Mouse (Mus musculus): ENCODE measurements around the gene B4galt7. TPM values are rescaled to one million over a fixed set of nuclear protein-coding genes. Genes with fewer than 3 reads are reported as not detected.

Gene B4galt7
- total RNA-seq, 1 experiment from 2014 or later: 26.2 TPM

DNA sequence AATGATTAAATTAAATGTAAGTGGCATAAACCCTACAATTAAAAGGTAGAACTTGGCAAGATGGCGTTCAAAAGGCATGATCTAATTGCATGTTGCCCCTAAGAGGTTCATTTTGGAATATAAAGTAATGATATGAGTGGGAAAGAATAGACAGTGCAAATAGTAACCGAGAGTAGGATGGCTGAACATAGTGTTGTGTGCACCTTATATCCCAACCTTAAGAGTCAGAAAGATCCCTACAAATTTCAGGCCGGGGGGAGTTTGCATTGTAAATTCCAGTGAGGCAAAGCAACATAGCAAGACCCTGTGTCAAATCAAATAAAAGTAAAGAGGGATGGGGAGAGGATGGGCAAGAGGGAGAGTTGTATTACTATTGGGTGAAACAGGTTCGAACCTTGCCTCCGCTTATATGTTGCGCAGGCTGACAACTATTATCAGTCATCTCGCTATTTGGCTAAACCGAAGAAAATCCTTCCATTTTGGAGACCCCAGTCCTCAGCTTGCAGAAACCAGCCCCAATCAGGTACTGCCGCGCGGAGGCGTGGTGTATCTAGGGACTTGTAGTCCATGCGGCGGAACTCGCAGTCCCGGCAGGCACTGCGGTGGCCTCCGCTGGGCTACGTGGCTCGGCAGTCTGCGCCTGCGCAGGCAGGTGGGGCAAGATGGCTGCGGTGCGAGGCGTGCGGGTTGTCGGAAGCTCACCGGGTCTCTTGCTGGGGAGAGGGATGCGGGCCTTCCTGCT, 7.0 kb upstream of the B4galt7 start:
- ATAC-seq (replicated peaks; ENCODE audit: insufficient number of reproducible peaks, low FRiP score, low TSS enrichment, poor library complexity, severe bottlenecking): peak; percentile 98

DNA sequence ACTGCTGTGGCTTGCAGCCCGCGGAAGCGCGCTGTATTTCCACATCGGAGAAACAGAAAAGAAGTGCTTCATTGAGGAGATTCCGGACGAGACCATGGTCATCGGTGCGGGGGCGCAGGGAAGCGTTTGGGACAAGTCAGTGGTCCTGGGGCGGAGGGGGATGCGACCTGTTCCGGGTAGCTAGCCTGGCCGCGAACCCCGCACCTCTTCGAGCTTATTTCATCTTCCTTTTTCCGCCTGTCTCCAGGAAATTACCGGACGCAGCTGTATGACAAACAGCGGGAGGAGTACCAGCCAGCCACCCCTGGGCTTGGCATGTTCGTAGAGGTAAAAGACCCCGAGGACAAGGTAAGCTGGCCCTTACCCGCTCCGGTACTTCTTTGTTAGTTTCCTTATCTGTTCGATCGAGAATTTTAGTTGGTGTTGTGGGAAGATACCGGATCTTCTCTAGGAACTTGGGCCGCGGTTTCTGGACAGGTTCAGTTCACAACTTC, 6.4 kb upstream of the B4galt7 start:
- ATAC-seq (replicated peaks; ENCODE audit: insufficient number of reproducible peaks, low FRiP score, low TSS enrichment, poor library complexity, severe bottlenecking): peak; percentile 10; the same call in 1 of the 2 replicates

DNA sequence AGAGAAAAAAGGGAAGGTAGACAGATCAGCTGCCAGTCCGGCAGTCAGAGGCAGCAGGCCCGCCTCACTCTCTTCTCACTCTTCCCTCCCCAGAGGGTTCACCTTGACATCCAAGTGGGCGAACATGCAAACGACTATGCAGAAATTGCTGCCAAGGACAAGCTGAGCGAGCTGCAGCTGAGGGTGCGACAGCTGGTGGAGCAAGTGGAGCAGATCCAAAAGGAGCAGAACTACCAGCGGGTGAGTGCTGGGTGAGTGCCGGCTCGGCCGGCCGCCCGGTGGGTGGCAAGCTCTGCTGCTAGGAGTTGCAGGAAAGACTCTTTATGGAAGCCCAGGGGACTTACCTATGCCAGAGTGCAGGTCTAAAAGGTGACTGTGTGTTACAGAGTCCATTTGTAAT, 4.3 kb upstream of the B4galt7 start:
- ATAC-seq (replicated peaks; ENCODE audit: insufficient number of reproducible peaks, low FRiP score, low TSS enrichment, poor library complexity, severe bottlenecking): no peak

DNA sequence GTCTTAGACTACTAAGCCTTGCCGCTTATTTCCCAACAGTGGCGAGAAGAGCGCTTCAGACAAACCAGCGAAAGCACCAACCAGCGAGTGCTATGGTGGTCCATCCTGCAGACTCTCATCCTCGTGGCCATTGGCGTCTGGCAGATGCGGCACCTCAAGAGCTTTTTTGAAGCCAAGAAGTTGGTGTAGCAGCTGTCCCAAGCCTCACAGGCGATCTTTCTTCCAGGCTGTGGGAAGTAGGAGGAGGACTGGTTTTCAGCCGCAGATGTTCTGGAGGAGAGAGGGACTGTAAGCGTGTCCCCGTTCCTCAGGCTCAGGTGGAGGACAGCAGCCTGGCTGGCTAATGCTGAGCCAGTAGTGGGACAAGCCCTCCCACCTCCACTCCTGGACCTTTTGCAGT, 2.9 kb upstream of the B4galt7 start:
- ATAC-seq (replicated peaks; ENCODE audit: insufficient number of reproducible peaks, low FRiP score, low TSS enrichment, poor library complexity, severe bottlenecking): no peak

DNA sequence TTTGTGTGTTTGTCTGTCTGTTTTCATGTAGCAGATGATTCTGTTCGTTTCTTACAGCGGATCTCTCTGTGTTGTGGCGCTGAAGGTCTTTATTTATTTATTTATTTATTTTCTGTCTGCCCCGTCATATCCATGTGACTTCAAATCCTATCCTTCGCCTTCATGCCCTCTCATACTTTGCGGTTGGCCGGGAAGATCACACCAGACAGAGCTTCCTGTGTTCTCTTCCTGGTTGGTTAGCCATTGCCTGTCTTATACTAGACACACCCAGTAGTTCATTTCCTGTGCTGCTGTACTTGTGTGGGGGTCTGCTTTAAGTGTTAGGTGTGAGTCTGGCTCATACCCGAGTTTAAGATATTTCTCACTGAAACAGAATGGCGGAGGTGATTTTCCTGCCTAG, 961 bp downstream of the B4galt7 start:
- peak; percentile 79 for ATAC-seq (replicated peaks; ENCODE audit: insufficient number of reproducible peaks, low FRiP score, low TSS enrichment, poor library complexity, severe bottlenecking)

DNA sequence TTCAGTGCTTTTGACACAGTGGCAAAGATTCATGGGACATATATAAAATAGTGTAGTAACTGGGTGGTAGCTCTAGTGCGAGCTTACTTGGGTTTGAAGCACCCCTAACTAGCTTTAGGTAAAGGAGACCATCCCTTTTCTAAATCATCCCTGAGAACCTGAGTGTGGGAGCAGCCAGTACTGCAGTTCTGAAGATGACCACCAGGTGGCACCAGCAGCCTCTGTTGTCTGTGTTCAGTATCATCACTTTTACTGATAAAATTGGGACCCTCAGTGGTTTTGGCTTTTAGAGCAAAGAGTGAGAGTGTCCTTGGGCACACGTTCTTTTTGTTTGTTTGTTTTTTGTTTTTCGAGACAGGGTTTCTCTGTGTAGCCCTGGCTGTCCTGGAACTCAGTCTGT, 1.9 kb downstream of the B4galt7 start:
- ATAC-seq (replicated peaks; ENCODE audit: insufficient number of reproducible peaks, low FRiP score, low TSS enrichment, poor library complexity, severe bottlenecking): peak; percentile 44; the same call in 1 of the 2 replicates

DNA sequence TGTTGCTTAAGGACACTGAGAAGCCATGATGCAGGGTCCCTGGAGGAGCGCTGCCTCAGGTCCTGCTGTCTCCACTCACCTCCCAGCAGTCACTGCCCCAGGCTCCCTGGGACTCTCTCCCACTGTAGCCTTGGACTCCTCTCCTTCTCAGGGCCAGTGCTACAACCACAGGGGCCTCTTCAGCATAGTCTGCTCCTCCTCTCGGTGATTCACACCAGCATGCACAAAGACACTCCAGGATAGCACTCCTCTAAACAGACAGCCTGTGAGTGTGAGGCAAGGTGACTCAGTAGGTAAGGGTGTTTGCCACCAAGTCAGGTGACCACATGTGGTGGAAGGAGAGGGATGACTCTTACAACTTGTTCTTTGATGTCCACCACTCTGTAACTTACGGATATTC, 4.9 kb downstream of the B4galt7 start:
- no peak for ATAC-seq (replicated peaks; ENCODE audit: insufficient number of reproducible peaks, low FRiP score, low TSS enrichment, poor library complexity, severe bottlenecking)

DNA sequence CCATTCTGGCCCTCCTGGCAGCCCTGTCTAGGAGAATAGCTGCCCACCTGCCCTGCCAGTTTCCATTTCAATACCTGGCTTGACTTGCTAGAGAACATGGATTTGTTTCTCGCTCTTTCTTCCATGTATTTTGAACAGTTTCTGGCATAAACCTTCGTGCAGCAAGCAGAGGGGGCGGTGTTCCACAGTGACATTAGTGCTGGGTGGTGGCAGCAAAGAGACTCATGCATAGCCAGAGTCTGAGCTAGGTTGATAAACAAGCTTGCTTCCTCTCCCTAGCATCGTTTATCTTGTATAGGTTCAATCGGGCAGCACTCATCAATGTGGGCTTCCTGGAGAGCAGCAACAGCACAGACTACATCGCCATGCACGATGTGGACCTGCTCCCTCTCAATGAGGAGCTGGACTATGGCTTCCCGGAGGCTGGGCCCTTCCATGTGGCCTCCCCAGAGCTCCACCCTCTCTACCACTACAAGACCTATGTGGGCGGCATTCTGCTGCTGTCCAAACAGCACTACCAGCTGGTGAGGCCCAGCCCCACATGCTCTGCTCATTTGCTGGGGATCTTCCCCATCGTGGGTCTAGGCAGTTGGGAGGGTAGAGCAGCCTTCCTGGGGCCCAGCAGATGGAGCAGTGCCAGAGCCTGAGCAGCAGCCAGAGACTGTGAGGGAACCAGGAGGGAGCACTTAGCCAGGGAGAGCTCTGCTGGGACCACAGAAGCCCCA, 7.4 kb downstream of the B4galt7 start:
- no peak for ATAC-seq (replicated peaks; ENCODE audit: insufficient number of reproducible peaks, low FRiP score, low TSS enrichment, poor library complexity, severe bottlenecking)

DNA sequence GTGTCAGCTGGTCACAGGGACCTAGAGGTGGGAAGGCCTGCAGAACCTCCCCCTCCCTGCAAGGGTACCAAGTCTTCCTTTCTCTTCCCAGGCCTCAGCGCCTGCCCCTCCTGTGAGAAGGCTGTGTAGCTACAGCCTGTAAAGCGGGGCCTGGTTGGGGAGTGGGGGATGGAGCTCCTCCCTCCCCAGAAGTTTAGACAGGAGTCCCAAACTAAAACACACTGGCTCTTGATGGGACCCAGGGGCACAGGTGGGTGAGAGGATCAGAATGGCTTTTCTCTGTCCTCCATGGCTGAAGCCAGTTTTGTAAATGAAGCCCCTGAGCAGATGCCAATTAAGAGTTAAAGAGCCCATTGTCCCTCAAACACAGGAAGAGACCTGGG, 7.9 kb downstream of the B4galt7 start:
- ATAC-seq (replicated peaks; ENCODE audit: insufficient number of reproducible peaks, low FRiP score, low TSS enrichment, poor library complexity, severe bottlenecking): no peak

DNA sequence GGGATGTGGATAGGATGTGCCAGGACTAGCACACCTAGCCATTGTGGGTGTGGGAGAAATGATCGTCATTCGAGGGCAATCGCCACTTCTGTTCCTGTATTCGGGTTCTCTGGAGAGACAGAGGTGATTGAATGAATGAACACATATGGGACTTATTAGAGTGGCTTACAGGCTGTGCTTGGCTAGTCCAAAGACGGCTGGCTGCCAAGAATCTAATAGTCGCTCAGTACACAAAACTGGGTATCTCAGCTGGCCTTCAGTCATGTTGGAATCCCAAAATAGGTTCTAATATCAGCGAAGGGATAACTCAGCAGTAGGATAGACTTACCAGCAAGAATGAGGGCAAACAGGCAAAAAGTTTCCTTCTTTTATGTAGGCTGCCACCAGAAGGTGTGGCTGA, 12.3 kb downstream of the B4galt7 start:
- ATAC-seq (replicated peaks; ENCODE audit: insufficient number of reproducible peaks, low FRiP score, low TSS enrichment, poor library complexity, severe bottlenecking): no peak

DNA sequence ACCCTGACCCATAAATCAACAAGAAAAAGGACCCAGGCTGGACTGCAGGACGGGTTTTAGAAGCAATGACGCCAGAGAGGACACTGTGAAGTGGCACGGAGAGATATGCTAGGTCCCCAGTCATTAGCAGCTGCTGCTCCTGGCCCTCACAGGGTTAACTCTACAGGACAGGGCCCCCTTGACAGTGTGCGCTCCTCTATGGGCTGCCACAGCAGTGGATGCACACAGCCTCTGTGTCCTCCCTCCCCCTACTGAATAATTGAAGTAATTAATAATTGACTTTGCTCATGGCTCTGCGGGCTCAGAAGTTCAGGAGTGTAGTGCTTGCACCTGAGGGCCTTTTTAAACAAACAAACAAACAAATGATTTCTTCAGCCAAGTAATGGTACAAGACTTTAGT, 13.8 kb downstream of the B4galt7 start:
- ATAC-seq (replicated peaks; ENCODE audit: insufficient number of reproducible peaks, low FRiP score, low TSS enrichment, poor library complexity, severe bottlenecking): no peak

DNA sequence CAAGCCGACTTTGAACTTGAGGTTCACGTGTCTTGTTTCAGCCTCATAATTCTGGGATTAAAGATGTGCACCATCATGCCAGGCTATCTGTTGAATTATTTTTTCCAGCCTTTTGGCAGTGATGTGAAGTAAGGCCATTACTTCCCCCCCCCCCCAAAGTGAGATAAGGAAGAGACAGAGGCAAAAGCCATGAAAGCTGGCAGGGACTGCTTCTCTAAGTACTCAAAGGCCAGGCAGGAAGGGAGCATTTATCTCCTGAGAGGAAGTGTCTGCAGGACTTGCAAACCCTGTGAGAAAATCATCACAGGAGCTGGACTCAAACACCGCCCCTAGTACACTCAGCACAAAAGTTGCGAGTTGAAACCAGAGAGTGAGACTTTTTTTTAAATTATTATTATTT, 19.6 kb downstream of the B4galt7 start:
- ATAC-seq (replicated peaks; ENCODE audit: insufficient number of reproducible peaks, low FRiP score, low TSS enrichment, poor library complexity, severe bottlenecking): no peak

DNA sequence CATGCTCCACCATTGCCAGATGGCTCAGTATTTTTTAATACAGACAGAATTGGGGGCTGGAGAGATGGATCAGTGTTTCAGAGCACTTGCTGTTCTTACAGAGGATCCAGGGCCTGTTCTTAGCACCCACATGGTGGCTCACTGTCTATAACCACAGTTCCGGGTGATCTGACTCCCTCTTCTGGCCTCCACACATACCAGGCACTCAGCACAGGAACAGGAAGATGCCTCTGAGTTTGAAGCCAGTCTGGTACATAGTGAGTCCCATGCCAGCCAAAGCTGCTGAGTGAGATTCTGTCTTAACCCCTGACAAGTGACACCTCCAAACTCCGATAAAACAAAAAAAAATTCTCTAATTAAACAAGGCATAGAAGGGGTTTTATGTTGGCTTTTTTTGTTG, 20.6 kb downstream of the B4galt7 start:
- ATAC-seq (replicated peaks; ENCODE audit: insufficient number of reproducible peaks, low FRiP score, low TSS enrichment, poor library complexity, severe bottlenecking): no peak

DNA sequence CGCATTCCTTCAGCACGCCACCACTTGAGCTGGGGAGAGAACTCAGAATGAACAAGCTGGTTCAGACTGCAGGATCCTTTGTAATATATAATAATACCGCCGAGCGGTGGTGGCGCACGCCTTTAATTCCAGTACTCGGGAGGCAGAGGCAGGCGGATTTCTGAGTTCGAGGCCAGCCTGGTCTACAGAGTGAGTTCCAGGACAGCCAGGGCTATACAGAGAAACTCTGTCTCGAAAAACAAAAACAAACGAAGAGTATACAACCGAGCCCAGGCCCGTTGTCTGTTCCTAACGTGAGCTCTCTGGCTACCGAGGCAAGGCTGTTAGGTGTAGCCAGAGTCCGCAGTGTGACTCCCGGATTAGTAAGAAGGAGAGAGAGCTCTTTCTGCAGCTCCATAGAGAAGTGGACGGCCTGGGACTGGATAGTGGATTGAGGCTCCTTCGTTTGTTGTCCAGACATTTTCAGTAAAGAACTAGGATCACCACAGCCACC, 22.5 kb downstream of the B4galt7 start:
- ATAC-seq (replicated peaks; ENCODE audit: insufficient number of reproducible peaks, low FRiP score, low TSS enrichment, poor library complexity, severe bottlenecking): 0 out of 2 replicates have a peak, but pooled peaks have one; percentile 7

DNA sequence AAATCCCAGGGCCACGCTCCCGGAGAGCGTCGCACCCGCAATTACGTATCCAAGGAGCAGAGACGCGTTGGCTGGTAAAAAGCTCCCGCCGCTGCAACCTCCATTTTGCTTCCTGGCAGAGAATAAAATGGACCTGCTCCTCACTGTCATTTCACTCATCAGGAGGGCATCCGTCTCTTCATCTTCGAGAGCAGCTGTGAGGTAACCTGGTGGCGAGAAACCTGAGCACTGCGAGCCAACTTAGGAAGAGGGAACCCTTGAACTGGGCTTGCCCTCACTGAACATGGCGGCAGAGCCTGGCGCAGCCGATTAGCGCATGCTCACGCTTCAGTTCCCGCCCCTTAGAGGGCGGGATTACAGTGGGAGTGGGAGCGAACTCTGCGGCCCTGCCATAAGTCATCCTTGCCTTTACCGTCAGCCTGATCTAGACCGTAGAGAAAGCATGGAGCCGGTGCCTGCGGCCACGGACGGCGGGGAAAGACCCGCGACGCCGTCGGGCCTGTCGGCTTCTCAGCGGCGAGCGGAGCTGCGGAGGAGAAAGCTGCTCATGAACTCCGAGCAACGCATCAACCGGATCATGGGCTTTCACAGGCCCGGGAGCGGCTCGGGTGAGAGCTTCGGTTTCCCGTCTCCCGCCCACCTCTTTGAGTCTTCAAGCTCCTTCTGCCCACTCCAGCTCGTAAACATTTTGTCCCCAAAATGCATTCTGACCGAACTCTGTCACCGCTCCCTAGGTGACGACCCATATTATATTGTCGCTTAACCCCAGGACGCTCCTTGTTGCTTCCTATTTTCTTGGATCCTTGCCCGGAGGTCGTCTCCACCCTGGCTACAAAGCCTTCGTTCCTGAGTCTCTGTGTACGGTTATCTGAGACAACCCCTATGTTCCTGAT, 23.2 kb downstream of the B4galt7 start, which contains the start of gene Caml:
Caml (plus strand) TSS at position 357 of the 893 bp plus-strand sequence.
- ATAC-seq (replicated peaks; ENCODE audit: insufficient number of reproducible peaks, low FRiP score, low TSS enrichment, poor library complexity, severe bottlenecking): peak; percentile 96

DNA sequence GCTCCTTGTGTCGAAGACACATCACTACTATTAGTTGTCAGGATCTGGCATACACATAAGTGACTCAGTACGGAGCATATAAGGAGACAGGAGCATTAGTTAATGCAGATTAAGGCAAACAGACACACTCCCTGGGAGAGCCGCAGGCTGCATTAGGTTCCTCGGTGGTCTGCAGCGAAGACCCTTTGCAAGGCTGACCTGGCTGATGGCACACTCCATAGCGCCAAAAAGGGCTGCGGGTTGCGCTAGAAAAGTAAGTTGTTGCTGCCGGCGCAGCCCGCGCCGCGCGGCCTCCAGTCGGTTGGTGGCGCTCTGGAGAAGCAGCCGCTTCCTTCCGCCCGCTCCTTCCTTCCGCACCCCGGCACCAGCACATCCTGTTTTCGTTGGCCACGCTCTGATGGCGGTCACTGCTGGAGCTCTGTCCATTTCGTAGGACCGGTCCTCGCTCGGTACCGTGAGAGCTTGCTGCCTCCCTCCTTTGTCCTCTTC, 35.0 kb downstream of the B4galt7 start, which contains the start of gene Ddx46:
Ddx46 (plus strand) TSS at position 389 of the 489 bp plus-strand sequence.
- ATAC-seq (replicated peaks; ENCODE audit: insufficient number of reproducible peaks, low FRiP score, low TSS enrichment, poor library complexity, severe bottlenecking): peak; percentile 97

DNA sequence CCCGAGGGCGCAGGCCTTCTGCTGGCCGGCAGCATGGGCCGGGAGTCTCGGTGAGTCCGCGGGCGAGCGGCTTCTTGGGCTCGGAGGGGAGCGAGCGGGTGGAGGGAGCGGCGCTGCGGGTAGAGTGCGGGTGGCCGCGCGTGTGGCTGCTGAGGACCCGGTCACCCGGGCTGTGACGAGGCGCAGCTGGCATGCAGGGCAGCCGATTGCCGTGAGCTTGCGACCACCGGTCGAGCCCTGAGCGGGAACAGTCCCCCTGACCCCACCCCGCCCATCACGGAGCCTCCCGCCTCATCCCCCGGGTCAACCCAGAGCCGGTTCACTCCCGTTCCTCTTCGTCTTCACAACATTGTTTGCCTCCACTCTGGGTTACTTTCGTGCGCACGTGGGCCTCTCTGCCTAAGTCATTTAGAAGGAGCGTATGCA, 35.5 kb downstream of the B4galt7 start:
- ATAC-seq (replicated peaks; ENCODE audit: insufficient number of reproducible peaks, low FRiP score, low TSS enrichment, poor library complexity, severe bottlenecking): no peak

DNA sequence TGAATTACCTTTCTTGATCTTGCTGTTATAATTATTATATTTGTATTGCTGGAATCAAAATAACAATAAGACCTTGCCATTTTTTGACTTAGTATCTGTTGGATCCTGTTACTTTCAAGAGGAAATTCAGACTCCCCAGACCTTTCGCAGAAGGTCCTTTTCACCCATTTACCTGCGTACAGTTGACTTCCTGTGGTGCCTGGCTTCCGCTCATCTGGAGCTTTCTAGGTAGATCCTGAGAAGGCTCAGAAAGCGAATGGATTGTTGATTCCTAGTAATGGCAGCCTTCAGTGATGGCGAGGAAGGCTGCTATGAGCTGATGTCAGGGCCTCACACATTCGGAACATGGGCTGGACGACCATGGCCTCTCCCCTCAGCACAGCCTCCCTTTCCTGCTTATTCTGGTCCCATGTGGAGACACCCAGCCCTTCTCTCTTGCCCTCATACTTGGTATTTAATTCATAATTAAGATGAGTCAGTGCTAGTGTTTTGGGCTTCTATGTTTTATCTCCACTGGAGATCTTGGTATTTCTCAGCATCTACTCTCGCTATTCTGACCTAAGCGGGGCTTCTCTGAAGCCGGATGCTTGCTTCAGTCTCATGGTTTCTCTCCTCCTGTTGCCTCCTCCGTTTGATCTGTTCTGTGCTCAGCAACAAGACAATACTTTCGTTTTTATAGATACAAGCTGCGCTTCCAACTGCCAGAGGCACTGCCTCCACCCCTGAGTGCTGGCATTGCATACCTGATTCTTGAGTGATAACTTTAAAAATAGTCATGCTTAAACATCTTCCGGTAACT, 36.7 kb downstream of the B4galt7 start:
- ATAC-seq (replicated peaks; ENCODE audit: insufficient number of reproducible peaks, low FRiP score, low TSS enrichment, poor library complexity, severe bottlenecking): no peak

All from monocyte, adult 5-6 weeks (primary cell).